Mouse (Mus musculus) G1E (cell line): ENCODE measurements around the gene Cars.

Experiments used
- CTCF ChIP-seq: IDR thresholded peaks from 2 replicates; pipeline ENCODE4 v1.5.1; 2012; ENCODE audit warnings: low read depth, low read length, inconsistent platforms, mixed read lengths
- GATA1 ChIP-seq: IDR thresholded peaks from 2 replicates; pipeline ENCODE4 v1.6.1; 2012; ENCODE audit warnings: borderline replicate concordance, low read length, inconsistent platforms, mixed read lengths
- POLR2AphosphoS5 ChIP-seq: IDR thresholded peaks from 2 replicates; pipeline ENCODE4 v1.6.1; 2012; ENCODE audit warnings: low read depth, low read length, inconsistent platforms; ENCODE audit not compliant: insufficient replicate concordance

- TF ChIP-seq CTCF, result no peak
- TF ChIP-seq POLR2AphosphoS5, result no peak
- no peak for TF ChIP-seq GATA1
These were observed 29.6 kb upstream of the Cars start for GRCm38 (mm10) chr7:143629501-143629900.
